Mouse (Mus musculus) hindbrain, embryonic 10.5 days (tissue): ENCODE results near the gene Cul3. TPM values are rescaled to one million over a fixed set of nuclear protein-coding genes. Genes with fewer than 3 reads are reported as not detected.

Source experiments
- polyA plus RNA-seq: library from polyadenylated mRNA; unstranded; fragments of >200 nt; fragmentation: Nextera tagmentation; extraction: Ambion mirVana; gene quantifications from 2 replicates; pipeline ENCODE4 v1.2.1, GENCODE M21; 2016

Cul3 gene
- polyA plus RNA-seq, 1 experiment from 2014 or later: 20.2 TPM

Other genes with a start within 250 kb of the Cul3 start
- 0.17 and 0.27 TPM in 2 replicates for gene Fam124b, start 122.0 kb downstream of the Cul3 start, polyA plus RNA-seq
- not detected in 2 replicates for gene Gm45261, start 121.0 kb upstream of the Cul3 start, polyA plus RNA-seq